Mouse (Mus musculus) lung, postnatal 0 days (tissue): ENCODE results near the gene Gm10647. TPM values are rescaled to one million over a fixed set of nuclear protein-coding genes. Genes with fewer than 3 reads are reported as not detected.
"Not testable (repeated sequence)": the region's sequence is repeated elsewhere in the genome, so short reads cannot be mapped to it uniquely, and the experiment has no call there.

ENCODE experiments used
- ATAC-seq: fragments of 200-750 bp; cut with Nextera tagmentation; 2 replicates; pipeline ENCODE4 v1.8.0; 2017; ENCODE audit warnings: moderate library complexity
- DNase-seq: peaks from one replicate; pipeline ENCODE4 v3.0.0-alpha.2; 2016; ENCODE audit warnings: low spot score
- H3K27ac ChIP-seq: fragments of 300-500 bp; sonication (generic); 2 replicates; pipeline ENCODE4 v1.5.1; 2014; ENCODE audit warnings: antibody characterized with exemption, mild to moderate bottlenecking, low read length, mixed read lengths
- H3K27me3 ChIP-seq: fragments of 300-500 bp; sonication (generic); replicated peaks from 2 replicates; pipeline ENCODE4 v1.6.1; 2014; ENCODE audit warnings: low read length, mixed read lengths; ENCODE audit not compliant: insufficient read depth
- H3K36me3 ChIP-seq: fragments of 300-500 bp; sonication (generic); 2 replicates; pipeline ENCODE4 v1.6.1; 2014; ENCODE audit warnings: low read length, mixed read lengths; ENCODE audit not compliant: insufficient read depth
- H3K4me1 ChIP-seq: fragments of 300-500 bp; sonication (generic); 2 replicates; pipeline ENCODE4 v1.6.1; 2014; ENCODE audit warnings: antibody characterized with exemption, low read depth, low read length, mixed read lengths; ENCODE audit not compliant: insufficient read depth
- H3K4me2 ChIP-seq: fragments of 300-500 bp; sonication (generic); replicated peaks from 2 replicates; pipeline ENCODE4 v1.6.1; 2014; ENCODE audit warnings: low read depth, mild to moderate bottlenecking, low read length, moderate library complexity, mixed read lengths
- H3K4me3 ChIP-seq: fragments of 300-500 bp; sonication (generic); 2 replicates; pipeline ENCODE4 v1.5.1; 2014; ENCODE audit warnings: low read depth, low read length
- H3K9ac ChIP-seq: fragments of 300-500 bp; sonication (generic); replicated peaks from 2 replicates; pipeline ENCODE4 v1.6.1; 2014; ENCODE audit warnings: low read depth, mild to moderate bottlenecking
- H3K9me3 ChIP-seq: fragments of 300-500 bp; sonication (generic); 2 replicates; pipeline ENCODE4 v1.6.1; 2016; ENCODE audit warnings: low read length, mixed read lengths
- CTCF ChIP-seq: IDR thresholded peaks from 2 replicates; pipeline ENCODE4 v1.5.1; 2016; ENCODE audit warnings: antibody characterized with exemption, mild to moderate bottlenecking
- EP300 ChIP-seq: IDR thresholded peaks from 2 replicates; pipeline ENCODE4 v1.6.1; 2016; ENCODE audit warnings: antibody characterized with exemption, mild to moderate bottlenecking, control low read depth
- WGBS: fragments of 180-500 bp; shearing (Covaris S2); extraction: QIAGEN DNeasy Blood & Tissue Kit; methylation state at CpG from one replicate; pipeline ENCODE4 v1.1.7; 2014; 5-methylcytosine and 5-hydroxymethylcytosine counted together
- polyA plus RNA-seq: library from polyadenylated mRNA; unstranded; fragments of >200 nt; fragmentation: Nextera tagmentation; extraction: Ambion mirVana; gene quantifications from 2 replicates; pipeline ENCODE4 v1.2.1, GENCODE M21; 2015

Gene Gm10647
- polyA plus RNA-seq, 1 experiment from 2014 or later, result 0.27 TPM

GRCm38 (mm10) chr9:66784552-66784951 lies 12.3 kb upstream of the Gm10647 start:
- not testable (repeated sequence) for H3K36me3 ChIP-seq, DNase-seq, ATAC-seq, H3K9me3 ChIP-seq, H3K4me1 ChIP-seq, H3K27me3 ChIP-seq, H3K9ac ChIP-seq, H3K4me3 ChIP-seq, H3K27ac ChIP-seq, H3K4me2 ChIP-seq
- WGBS, result no CpG with 5 or more reads among the region's 3 CpGs
- TF ChIP-seq CTCF, result peak; percentile 51

- ATAC-seq, result no peak
- 6% methylated on average over 2 of the region's 2 CpGs for WGBS
These were observed 9.0 kb upstream of the Gm10647 start for GRCm38 (mm10) chr9:66787821-66788220.

GRCm38 (mm10) chr9:66794629-66795463 lies 2.0 kb upstream of the Gm10647 start:
- no peaks in the 10 kb centered on the region for H3K4me1 ChIP-seq
- no peaks in the 10 kb centered on the region for H3K36me3 ChIP-seq
- H3K4me2 ChIP-seq, result peak overlapping the region; percentile 93
- no peak for TF ChIP-seq CTCF
- TF ChIP-seq EP300, result no peak
- H3K9ac ChIP-seq, result peak overlapping the region; percentile 66
- WGBS, result 2% methylated on average over 43 of the region's 43 CpGs
- H3K4me3 ChIP-seq, result peak overlapping the region; percentile 67
- no peaks in the 10 kb centered on the region for H3K27me3 ChIP-seq
- DNase-seq, result peak; percentile 10
- H3K27ac ChIP-seq, result peak overlapping the region; percentile 89
- 0 out of 2 replicates have a peak, but pooled peaks have one; percentile 2 for ATAC-seq
- no peaks in the 10 kb centered on the region for H3K9me3 ChIP-seq

More at GRCm38 (mm10) chr9:66787821-66788220, 9.0 kb upstream of the Gm10647 start:
- no peaks in the 10 kb centered on the region for H3K27me3 ChIP-seq
- TF ChIP-seq CTCF, result peak; percentile 75
- TF ChIP-seq EP300, result no peak
- no peak overlapping the region for H3K4me3 ChIP-seq
- no peaks in the 10 kb centered on the region for H3K4me1 ChIP-seq
- no peak overlapping the region for H3K4me2 ChIP-seq
- H3K9ac ChIP-seq, result no peak overlapping the region
- H3K27ac ChIP-seq, result no peak overlapping the region
- DNase-seq, result peak; percentile 80
- H3K9me3 ChIP-seq, result no peaks in the 10 kb centered on the region
- H3K36me3 ChIP-seq, result no peaks in the 10 kb centered on the region

- peak within 1 kb of the TSS; percentile 66 for H3K9ac ChIP-seq
- peak; percentile 96 for ATAC-seq
- H3K4me2 ChIP-seq, result peak within 1 kb of the TSS; percentile 93
- DNase-seq, result peak; percentile 100
- H3K27me3 ChIP-seq, result no peaks in the 10 kb centered on the region
- TF ChIP-seq CTCF, result 0 out of 2 replicates have a peak, but pooled peaks have one; percentile 1
- no peak for TF ChIP-seq EP300
- no peaks in the 10 kb centered on the region for H3K9me3 ChIP-seq
- peak within 1 kb of the TSS; percentile 89 for H3K27ac ChIP-seq
- H3K4me1 ChIP-seq, result no peaks in the 10 kb centered on the region
- H3K36me3 ChIP-seq, result no peaks in the 10 kb centered on the region
- H3K4me3 ChIP-seq, result peak within 1 kb of the TSS; percentile 67
- 1% methylated on average over 42 of the region's 42 CpGs for WGBS
These were observed 1.1 kb upstream of the Gm10647 start, which contains the start of gene Aph1b for GRCm38 (mm10) chr9:66795464-66796324. Gene Aph1b (minus strand): TSS chr9:66795490.

- no peak for ATAC-seq
- H3K4me2 ChIP-seq, result 0 out of 2 replicates have a peak overlapping the region, but pooled peaks have one; percentile 1
- no peak for DNase-seq
These were observed 5.1 kb downstream of the Gm10647 start for GRCm38 (mm10) chr9:66801947-66802346.

GRCm38 (mm10) chr9:66805951-66806350 lies 9.1 kb downstream of the Gm10647 start:
- H3K9me3 ChIP-seq, H3K9ac ChIP-seq, H3K4me1 ChIP-seq, H3K27me3 ChIP-seq, ATAC-seq, H3K36me3 ChIP-seq, DNase-seq, H3K27ac ChIP-seq: not testable (repeated sequence)
- WGBS, result 14% methylated on average over 26 of the region's 37 CpGs
- peak overlapping the region; percentile 20; the same call in 1 of the 2 replicates for H3K4me3 ChIP-seq
- H3K4me2 ChIP-seq, result peak overlapping the region; percentile 42; the same call in 1 of the 2 replicates

More at GRCm38 (mm10) chr9:66801947-66802346, 5.1 kb downstream of the Gm10647 start:
- Histone ChIP-seq H3K4me3 (no peak overlapping the region), H3K27me3 (0 out of 2 replicates have a peak, but pooled peaks cover 3% of the 10 kb centered on the region), H3K9ac (no peak overlapping the region), H3K36me3 (no peaks in the 10 kb centered on the region), H3K4me1 (0 out of 2 replicates have a peak, but pooled peaks cover 3% of the 10 kb centered on the region), H3K9me3 (no peaks in the 10 kb centered on the region), H3K27ac (no peak overlapping the region)
- TF ChIP-seq EP300 (no peak), CTCF (no peak)
- WGBS, result 26% methylated on average over 12 of the region's 12 CpGs
